Mouse (Mus musculus) mouse embryonic stem cell (cell line): ENCODE measurements at regions not wholly inside any gene's neighbourhood (a gene's known extent, or its start where the extent isn't known, plus 50 kb on each side); places are given as distances from the start of the nearest gene placed in this dataset.

Experiments
- in situ Hi-C, 2 experiments: fragments of 300-500 bp; cut with MboI; formaldehyde crosslinking; loops; 1 replicate in 1 of 2; 3 replicates in 1 of 2; pipeline ENCODE4 v1.14.3; 2019 to 2020; ENCODE audit warnings: low sequenced_read_pairs in 2 of 2, low pct_unique_long_range_greater_than_20kb in 1 of 2, mixed read lengths in 1 of 2; ENCODE audit not compliant: unreplicated experiment in 1 of 2

- in situ Hi-C loops: no loop called here
These were observed 552.6 kb downstream of the Bcl11a start for GRCm38 (mm10) chr11:24630403-24630900.

- in situ Hi-C loops: no loop called here
These were observed 553.8 kb downstream of the Bcl11a start for GRCm38 (mm10) chr11:24631651-24632050.

GRCm38 (mm10) chr11:24636716-24637115, 558.9 kb downstream of the Bcl11a start:
- in situ Hi-C loops: no loop called here

- in situ Hi-C loops: no loop called here
These were observed 565.7 kb downstream of the Bcl11a start for GRCm38 (mm10) chr11:24643439-24644109.

- in situ Hi-C loops: no loop called here
These were observed 575.0 kb downstream of the Bcl11a start for GRCm38 (mm10) chr11:24652852-24653251.

DNA sequence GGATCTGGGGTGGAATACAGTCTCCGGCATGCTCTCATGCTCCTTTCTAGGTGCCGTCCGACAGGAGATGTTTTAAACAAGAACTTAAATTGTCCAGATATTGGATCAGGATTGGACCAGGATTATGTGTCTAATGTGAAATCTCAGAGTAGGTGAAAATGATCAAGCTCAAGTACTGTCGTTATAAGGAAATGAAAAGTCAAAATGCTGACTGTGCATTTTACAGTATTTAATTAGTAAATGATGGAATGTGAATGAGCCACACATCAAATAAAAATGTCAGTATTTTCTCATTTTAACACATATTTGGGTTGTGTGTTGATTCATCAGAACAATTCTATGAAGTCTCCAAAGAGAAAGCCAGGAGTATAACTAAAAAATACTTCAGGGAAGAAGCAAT, 586.2 kb downstream of the Bcl11a start:
- in situ Hi-C loops: no loop called here

- in situ Hi-C loops: no loop called here
These were observed 587.5 kb downstream of the Bcl11a start for GRCm38 (mm10) chr11:24665310-24665709.

DNA sequence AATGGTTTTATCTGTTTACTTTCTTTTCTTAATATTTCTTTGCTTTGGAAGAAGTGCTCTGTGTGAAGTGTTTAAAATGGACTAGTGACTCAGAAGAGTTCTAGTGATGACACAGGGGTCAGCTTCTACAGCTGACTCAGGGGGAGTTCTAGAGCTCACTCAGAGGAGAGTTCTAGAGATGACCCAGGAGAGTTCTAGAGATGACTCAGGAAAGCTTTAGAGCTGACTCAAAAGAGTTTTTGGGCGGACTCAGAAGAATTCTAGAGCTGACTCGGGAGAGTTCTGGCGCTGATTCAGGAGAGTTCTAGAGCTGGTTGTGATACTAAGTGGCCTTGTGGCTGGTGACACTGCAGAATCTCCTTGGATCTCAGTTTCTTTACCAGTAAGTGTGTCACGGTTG, 593.8 kb downstream of the Bcl11a start:
- in situ Hi-C loops: no loop called here

- in situ Hi-C loops: no loop called here
These were observed 595.7 kb downstream of the Bcl11a start for GRCm38 (mm10) chr11:24673248-24674207.

GRCm38 (mm10) chr11:24674208-24674571, 596.3 kb downstream of the Bcl11a start:
- in situ Hi-C loops: no loop called here

DNA sequence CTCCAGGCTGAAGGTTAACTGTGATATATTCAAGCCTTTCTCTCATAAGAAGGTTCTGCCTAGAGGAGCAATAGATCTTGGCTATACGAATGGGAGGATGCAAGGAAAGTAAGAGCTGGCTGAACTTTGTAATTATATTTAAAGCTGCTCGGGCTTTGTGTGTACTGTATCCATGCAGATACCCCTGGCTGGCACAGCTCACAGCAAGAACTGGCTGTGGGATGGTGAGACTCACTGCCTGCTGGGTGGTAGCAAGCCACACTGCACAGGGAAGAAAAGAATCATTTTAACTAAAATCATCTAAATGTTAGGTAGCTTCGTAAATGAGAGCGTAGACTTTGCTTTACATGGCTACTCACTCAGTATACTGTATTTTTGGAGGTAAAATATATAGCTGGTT, 599.2 kb downstream of the Bcl11a start:
- in situ Hi-C loops: no loop called here

DNA sequence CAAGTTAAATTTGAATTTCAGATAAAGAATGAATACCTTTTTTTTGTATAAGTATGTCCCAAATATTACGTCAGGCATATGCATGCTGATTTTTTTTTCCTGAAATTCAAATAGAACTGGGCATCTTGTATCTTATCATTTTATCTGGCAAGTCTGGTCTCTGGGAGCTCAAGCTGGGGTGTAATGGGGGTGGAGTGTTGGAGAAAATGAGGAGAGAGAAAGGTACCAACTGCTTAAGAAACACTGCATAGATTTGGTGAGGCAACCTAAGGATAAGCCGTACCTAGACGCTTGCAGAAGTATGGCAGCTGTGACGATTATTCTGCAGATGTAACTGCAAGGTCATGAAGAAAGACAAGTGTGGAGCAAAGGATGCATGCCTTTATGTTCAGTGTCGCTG, 601.7 kb downstream of the Bcl11a start:
- in situ Hi-C loops: no loop called here

DNA sequence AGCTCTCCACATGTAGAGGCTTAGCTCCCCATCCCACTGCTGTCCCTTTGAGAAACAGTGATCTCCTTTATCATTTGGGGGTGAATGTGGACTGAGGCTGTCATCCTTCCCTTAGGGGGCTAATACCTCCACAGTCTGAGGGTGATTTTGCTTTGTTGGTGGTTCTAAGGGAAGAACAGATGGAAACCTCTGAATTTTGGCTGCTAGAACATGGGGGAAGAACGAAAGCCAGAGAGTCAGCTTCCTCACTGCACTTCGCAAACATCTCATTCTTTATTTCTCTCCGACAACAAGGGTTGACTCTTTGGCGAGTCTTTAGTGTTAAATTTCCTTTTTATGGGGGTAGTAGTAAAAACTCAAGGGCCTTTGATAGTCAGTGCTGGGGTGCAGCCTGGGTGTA, 604.6 kb downstream of the Bcl11a start:
- in situ Hi-C loops: no loop called here

GRCm38 (mm10) chr11:24685545-24686467, 608.0 kb downstream of the Bcl11a start:
- in situ Hi-C loops: no loop called here

DNA sequence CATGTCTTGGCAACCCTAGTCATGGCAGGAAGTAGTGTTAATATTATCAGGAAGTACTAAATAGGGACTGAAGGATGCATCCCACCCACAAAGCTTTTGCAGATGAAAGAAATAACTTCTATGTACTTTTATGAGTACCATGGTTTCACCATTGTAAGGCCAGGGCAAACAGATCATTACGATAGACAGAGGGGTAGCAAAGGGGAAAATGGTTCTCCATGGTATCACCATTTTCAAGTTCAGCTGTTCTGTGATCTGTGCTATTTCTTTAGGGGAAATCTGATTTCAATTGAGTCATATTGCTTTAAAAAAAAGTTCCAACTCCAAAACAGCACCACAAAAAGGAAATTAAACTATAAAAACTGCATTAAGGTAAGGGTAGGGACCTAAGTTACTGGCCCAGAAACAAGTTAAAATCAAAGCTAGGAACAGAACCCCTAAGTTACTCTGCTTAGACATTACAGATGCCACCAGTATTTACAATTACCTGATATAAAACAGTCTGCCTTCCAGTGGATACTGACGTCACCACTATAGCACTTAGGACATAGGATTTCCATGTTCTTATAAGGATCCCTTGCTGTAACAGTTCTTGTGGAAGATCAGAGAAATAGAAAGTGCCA, 610.4 kb downstream of the Bcl11a start:
- in situ Hi-C loops: no loop called here

DNA sequence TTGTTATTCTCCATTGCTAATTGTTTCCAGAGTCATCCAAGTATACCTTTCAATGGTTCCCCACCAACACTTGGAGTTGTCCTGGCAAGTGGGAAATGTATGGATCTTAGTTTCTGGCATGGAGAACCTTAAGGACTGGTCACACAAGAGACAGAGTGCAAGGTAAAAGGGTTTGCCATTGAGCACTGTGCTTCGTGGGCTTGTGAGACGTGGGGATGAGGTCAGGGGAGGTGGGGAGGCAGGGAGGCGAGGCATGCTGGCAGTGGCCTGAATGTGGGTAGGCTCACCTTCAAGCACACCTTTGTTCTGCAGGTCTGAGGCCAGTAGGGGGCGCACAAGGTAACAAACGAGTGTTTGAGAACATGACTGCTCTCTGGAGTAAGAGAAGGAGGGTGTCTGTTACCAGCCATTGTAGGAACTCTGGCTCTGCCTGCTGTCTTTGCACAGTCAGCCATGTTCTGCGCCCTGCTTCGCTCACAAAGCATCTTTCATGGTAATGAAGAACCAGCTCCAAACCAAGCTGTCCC, 612.0 kb downstream of the Bcl11a start:
- in situ Hi-C loops: no loop called here

DNA sequence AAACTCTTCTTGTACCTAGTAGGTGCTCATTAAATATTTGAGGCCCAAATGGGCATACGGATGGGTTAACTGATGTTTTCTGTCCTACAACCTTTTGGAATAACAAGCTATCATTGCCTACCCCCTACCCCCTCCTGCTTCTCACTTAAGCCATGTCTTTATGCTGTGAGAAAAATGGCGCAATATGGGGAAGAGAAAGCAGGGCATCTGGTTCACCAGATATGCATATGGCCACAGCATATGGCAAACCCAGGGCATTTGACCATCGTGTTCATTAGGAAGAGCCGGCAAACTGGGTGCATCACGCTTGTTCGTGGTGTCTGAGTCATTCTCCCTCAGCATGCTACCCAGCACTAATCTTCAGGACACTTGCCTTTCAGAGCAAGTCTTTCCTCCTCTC, 616.1 kb downstream of the Bcl11a start:
- in situ Hi-C loops: no loop called here
